Mouse (Mus musculus) kidney, postnatal 25 days (tissue): ENCODE measurements at regions not wholly inside any gene's neighbourhood (a gene's known extent, or its start where the extent isn't known, plus 50 kb on each side); places are given as distances from the start of the nearest gene placed in this dataset.

Source experiments
- DNase-seq, 2 experiments: peaks; one replicate each; pipeline ENCODE4 v3.0.0; 2021; ENCODE audit warnings: mixed read lengths in 2 of 2

DNA sequence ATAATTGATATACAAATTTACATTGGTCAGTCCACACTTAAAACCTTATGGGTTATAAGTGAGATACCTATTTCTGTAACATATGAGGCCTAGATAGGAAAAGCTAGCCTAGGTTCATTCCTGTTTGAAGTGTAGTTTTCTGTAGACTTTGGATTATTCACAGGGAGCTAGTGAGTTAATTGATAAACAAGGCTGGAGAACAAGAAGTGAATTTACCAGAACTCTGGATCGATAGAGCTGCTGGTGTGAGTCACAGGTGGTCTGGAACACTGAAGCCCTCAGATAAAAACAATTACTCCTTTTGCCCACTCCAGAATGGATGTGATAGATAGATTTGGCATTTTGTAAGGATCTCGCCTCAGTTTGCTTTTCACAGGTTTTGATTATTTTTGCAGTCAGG lies 62.0 kb upstream of the Rtl1 start:
- no peak for DNase-seq

GRCm38 (mm10) chr12:109674766-109675165 lies 74.6 kb upstream of the Rtl1 start:
- no peak for DNase-seq

- no peak for DNase-seq
Observed at GRCm38 (mm10) chr12:109694046-109694445, 93.9 kb upstream of the Rtl1 start.

DNA sequence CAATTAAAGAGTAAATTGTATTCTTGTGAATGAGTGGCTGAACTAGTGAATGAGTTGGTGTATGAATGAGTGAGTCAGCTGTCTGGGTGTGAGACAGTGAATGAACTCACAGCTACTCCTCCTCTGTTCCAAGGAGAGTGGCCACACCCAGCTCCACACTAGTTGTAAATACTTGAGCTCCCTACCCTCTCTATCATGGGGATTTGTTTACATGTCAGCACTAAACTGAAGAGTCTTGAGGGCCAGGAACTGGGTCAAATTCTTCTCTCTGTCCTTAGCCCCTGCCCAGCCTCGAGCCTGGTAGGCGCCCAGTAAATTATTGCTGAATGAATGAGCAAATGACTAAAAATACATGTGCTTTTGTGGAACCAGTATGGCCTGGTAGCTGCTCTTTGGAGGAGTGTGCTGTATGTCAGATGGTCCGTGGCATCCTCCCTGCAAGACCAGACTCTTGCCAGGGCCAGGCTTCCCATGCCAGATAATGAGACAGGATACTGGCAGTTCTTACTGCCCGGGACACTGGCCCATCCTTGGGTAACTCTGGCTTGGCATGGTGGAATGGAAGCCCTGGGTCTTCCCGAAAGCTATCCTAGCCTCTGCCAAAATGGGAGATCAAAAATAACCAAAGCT lies 94.8 kb upstream of the Rtl1 start:
- DNase-seq = no peak

GRCm38 (mm10) chr12:109706820-109707219 lies 106.7 kb upstream of the Rtl1 start:
- no peak for DNase-seq

DNA sequence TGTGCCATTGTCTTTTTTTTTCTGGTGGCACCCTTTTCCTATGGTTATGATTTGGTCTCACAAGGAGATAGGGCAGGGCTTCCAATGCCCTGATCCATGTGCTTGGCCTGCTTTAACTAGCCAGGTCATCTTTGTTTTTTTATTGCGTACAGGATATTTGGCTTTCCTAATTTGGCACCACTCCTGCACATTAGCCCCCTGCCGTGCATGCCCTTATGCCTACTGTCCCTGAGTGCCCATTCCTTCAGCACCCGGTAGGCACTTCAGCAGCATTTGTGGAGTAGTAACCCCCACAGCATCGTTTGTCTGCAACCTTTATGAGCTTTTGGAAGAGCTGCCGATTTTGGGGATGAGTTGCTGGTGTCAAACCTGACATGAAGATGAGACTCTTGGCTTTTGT lies 109.5 kb upstream of the Rtl1 start:
- DNase-seq = no peak

- DNase-seq = no peak
Observed at GRCm38 (mm10) chr12:109711392-109711791, 111.3 kb upstream of the Rtl1 start.

GRCm38 (mm10) chr12:109711946-109712345 lies 111.8 kb upstream of the Rtl1 start:
- peak in 1 of 2 experiments; percentile 12 for DNase-seq

DNA sequence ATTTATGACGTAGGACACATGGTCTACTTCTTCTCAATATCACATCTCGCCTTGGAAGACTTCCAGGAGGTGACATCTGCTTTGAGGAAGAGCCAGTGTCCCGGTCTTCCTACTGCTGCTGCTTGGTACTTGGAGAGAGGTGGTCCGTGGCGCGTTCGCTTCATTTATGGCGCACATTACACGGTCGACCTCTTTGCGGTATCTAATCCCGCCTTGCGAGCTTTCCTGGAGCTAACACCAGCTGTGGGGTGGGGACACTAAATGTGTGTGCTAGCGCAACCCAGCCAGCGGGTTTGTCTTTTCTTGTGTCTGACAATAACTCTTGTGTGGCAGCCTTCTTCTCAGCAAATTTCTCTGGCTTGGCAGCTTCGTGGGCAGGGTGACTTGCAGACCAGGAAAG lies 112.3 kb upstream of the Rtl1 start:
- no peak for DNase-seq

DNA sequence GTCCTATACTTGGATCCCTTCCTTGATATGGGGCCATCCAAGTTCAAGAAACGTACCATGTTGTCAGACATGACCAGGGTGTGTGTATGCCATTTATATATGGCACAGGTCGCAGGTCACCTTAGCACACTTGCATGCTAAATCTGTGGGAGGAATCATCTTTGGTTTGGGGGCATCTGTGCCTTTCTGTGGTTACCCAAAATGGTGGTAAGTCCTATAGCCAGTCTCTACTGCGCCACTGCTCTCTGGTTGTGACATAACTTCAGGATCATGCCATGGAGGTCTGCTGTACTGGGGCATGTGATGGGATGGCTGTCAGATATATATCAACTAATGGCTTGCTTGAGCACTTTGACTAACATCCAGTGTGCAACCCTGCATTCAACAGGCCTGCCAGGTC lies 112.9 kb upstream of the Rtl1 start:
- peak in 1 of 2 experiments; percentile 9 for DNase-seq

- DNase-seq = peak in 1 of 2 experiments; percentile 1
Observed at GRCm38 (mm10) chr12:109714061-109714460, 113.9 kb upstream of the Rtl1 start.

- DNase-seq = peak in 1 of 2 experiments; percentile 12
Observed at GRCm38 (mm10) chr12:109716991-109717390, 116.9 kb upstream of the Rtl1 start.

GRCm38 (mm10) chr12:109718036-109718435 lies 117.9 kb upstream of the Rtl1 start:
- peak in 1 of 2 experiments; percentile 14 for DNase-seq

GRCm38 (mm10) chr12:109738201-109738600 lies 138.1 kb upstream of the Rtl1 start:
- no peak for DNase-seq

GRCm38 (mm10) chr12:109738911-109739310 lies 138.8 kb upstream of the Rtl1 start:
- DNase-seq = no peak

- no peak for DNase-seq
Observed at GRCm38 (mm10) chr12:109742486-109742885, 142.4 kb upstream of the Rtl1 start.

- no peak for DNase-seq
Observed at GRCm38 (mm10) chr12:109743036-109743650, 143.0 kb upstream of the Rtl1 start.

DNA sequence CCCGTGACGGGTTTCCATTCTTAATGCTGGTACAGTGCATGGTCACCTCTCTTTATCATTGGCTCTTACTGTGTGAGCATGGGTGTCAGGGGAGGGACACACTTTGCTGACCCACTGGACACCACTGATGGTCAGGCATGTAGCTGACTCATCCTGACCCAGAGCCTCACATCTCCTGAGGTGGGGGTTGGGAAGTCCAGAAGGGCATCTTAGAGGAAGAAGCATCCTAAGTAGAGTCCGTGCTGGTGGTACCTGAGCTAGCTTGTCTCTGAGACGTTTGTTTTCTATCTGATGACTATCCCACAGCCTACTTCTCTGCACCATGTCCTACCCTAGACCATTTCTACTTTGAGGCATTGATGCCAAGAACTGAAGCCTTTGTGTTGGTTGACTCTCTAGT lies 144.1 kb upstream of the Rtl1 start:
- DNase-seq = no peak

- DNase-seq = no peak
Observed at GRCm38 (mm10) chr12:109745731-109746484, 145.8 kb upstream of the Rtl1 start.

- DNase-seq = no peak
Observed at GRCm38 (mm10) chr12:109747201-109747600, 147.1 kb upstream of the Rtl1 start.

DNA sequence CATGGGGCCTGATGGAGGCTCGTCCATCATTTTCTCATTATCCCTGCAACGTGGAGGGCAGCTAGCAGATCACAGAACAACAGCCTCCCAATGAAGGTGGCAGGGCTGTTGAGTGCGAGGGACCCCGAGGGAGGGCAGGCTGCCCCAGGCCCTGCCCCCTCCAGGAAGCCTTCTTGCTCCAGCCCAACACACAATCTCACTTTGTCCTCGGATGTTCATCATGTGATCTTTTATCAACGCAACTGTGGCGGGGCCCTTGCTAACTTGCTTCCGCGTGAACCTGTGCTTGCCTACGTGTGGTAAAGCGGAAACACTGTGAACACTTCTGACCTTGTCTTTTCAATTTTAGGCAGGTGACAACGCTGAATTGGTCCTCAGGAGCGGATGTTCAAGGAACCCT lies 147.6 kb upstream of the Rtl1 start:
- no peak for DNase-seq

- DNase-seq = no peak
Observed at GRCm38 (mm10) chr12:109748326-109749059, 148.4 kb upstream of the Rtl1 start.

DNA sequence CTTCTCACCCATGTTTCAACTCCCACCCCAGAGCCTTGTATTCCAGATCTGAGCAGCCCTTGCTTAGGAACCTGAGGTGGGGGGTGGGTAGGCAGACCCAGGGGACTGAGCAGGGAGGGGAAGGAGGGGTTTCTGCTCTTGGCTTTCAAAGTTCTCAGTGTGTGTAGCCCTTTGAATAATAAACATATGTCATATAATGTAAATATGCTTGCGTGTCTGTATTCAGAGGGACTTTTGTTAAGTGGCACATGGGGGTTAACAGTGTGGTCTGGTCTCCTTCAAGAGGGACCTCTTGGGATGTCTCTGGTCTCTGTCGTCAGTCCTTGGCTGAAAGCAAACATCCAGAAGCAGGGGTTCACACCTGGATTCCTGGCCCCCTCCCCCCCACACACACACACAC lies 149.1 kb upstream of the Rtl1 start:
- no peak for DNase-seq
